Mouse (Mus musculus): Measurements from ENCODE around the gene Ces4a. TPM values are rescaled to one million over a fixed set of nuclear protein-coding genes. Genes with fewer than 3 reads are reported as not detected.

Ces4a gene
- polyA plus RNA-seq, 1 experiment from 2014 or later = not detected

DNA sequence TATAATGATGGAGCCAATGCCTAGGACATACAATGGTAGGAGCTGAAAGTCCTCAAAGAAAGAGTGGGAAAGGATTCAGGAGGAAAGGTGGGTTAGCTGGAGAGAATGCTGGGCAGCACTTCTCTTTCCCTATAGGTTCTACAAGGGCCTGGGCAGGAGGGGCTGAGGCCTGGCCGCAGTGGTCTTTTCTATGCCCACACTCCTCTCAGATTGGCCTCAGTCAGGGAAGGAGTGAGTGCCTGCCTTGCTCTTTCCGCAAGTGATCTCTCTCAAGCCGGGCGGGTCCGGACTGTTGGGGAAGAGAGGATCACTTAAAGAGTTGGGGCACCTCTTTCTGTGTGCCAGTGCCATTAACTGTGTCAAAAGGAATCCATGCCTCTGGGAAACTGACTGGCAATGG, 22.7 kb downstream of the Ces4a start:
- WGBS = 94% methylated on average over 5 of the region's 5 CpGs
- H3K4me2 ChIP-seq (replicated peaks; ENCODE audit: low read depth) = no peak overlapping the region
- H3K4me1 ChIP-seq (replicated peaks; ENCODE audit: control insufficient read depth, insufficient read depth, low read length) = 0 out of 2 replicates have a peak, but pooled peaks cover 5% of the 10 kb centered on the region
- no peaks in the 10 kb centered on the region for H3K36me3 ChIP-seq (ENCODE audit: control insufficient read depth, insufficient read depth)
- no peaks in the 10 kb centered on the region for H3K27me3 ChIP-seq (replicated peaks; ENCODE audit: control insufficient read depth, insufficient read depth, low read length)
- no peak overlapping the region for H3K4me3 ChIP-seq (ENCODE audit: low read depth, low read length)
- no peaks in the 10 kb centered on the region for H3K9me3 ChIP-seq (ENCODE audit: control insufficient read depth)
- TF ChIP-seq CTCF (IDR thresholded peaks at IDR 0.05; ENCODE audit: low read depth) = no peak
- no peak for ATAC-seq
- H3K9ac ChIP-seq (ENCODE audit: low read depth, low read length) = no peak overlapping the region
- no peak overlapping the region for H3K27ac ChIP-seq (ENCODE audit: low read depth, low read length)

DNA sequence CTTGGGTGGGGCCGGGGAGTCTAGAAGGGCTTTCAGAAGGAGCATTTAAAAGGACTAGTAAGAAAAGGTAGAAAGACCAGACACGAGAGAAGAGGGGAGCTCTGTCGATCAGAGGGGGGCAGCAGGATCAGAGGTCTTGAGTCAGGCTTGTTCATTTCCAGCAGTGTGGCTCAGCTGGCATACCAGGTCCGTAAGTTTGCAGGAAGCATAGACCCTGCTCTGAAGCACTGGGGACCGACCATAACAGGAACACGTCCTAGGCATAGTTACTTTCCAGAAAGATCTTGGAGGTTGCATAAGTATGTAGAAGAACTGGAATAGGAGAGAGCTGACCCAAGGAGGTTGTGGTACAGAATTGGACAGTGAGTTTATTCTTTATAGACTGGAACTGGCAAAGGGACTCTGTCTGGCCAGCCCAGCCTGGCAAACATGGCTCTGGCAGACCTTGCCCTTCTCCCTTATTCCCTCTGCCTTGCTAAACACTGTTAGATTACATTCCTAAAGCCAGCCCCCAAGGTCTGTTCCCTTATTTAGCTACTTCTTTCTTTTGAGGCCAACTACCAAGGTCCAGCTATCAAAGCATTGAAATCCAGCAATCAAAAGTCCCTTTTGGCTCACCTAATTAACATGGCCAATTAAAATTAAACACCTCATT, 23.6 kb downstream of the Ces4a start:
- H3K36me3 ChIP-seq (ENCODE audit: control insufficient read depth, insufficient read depth) = no peaks in the 10 kb centered on the region
- H3K4me2 ChIP-seq (replicated peaks; ENCODE audit: low read depth) = no peak overlapping the region
- H3K9ac ChIP-seq (ENCODE audit: low read depth, low read length) = no peak overlapping the region
- H3K27ac ChIP-seq (ENCODE audit: low read depth, low read length) = no peak overlapping the region
- TF ChIP-seq CTCF (IDR thresholded peaks at IDR 0.05; ENCODE audit: low read depth) = no peak
- 84% methylated on average over 6 of the region's 6 CpGs for WGBS
- no peak for ATAC-seq
- no peaks in the 10 kb centered on the region for H3K27me3 ChIP-seq (replicated peaks; ENCODE audit: control insufficient read depth, insufficient read depth, low read length)
- H3K9me3 ChIP-seq (ENCODE audit: control insufficient read depth) = no peaks in the 10 kb centered on the region
- no peak overlapping the region for H3K4me3 ChIP-seq (ENCODE audit: low read depth, low read length)
- 0 out of 2 replicates have a peak, but pooled peaks cover 5% of the 10 kb centered on the region for H3K4me1 ChIP-seq (replicated peaks; ENCODE audit: control insufficient read depth, insufficient read depth, low read length)

DNA sequence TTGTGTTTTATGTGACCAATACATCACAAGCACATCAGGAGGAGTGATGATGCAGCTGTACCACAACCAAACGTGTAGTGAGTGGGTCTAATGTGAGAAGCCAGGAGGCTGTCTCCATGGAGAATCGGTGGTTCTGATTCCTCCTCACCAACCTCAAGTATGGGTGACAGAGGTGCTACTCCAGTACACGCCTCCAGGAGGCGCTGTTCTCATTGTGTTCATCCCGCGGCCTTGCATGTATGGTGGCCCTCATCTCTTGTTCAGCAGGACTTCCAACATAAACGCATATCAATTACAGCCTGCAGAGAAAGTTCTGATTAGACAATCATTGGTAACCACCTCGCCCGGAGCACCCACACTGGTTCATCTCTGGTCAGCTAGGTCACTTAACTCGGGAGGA, 26.0 kb downstream of the Ces4a start:
- no peaks in the 10 kb centered on the region for H3K36me3 ChIP-seq (ENCODE audit: control insufficient read depth, insufficient read depth)
- ATAC-seq = 0 out of 2 replicates have a peak, but pooled peaks have one; percentile 10
- H3K4me2 ChIP-seq (replicated peaks; ENCODE audit: low read depth) = no peak overlapping the region
- 0 out of 2 replicates have a peak, but pooled peaks cover 3% of the 10 kb centered on the region for H3K4me1 ChIP-seq (replicated peaks; ENCODE audit: control insufficient read depth, insufficient read depth, low read length)
- no peaks in the 10 kb centered on the region for H3K27me3 ChIP-seq (replicated peaks; ENCODE audit: control insufficient read depth, insufficient read depth, low read length)
- 50% methylated on average over 10 of the region's 10 CpGs for WGBS
- H3K27ac ChIP-seq (ENCODE audit: low read depth, low read length) = no peak overlapping the region
- H3K9me3 ChIP-seq (ENCODE audit: control insufficient read depth) = no peaks in the 10 kb centered on the region
- peak; percentile 75 for TF ChIP-seq CTCF (IDR thresholded peaks at IDR 0.05; ENCODE audit: low read depth)
- H3K9ac ChIP-seq (ENCODE audit: low read depth, low read length) = no peak overlapping the region
- no peak overlapping the region for H3K4me3 ChIP-seq (ENCODE audit: low read depth, low read length)

DNA sequence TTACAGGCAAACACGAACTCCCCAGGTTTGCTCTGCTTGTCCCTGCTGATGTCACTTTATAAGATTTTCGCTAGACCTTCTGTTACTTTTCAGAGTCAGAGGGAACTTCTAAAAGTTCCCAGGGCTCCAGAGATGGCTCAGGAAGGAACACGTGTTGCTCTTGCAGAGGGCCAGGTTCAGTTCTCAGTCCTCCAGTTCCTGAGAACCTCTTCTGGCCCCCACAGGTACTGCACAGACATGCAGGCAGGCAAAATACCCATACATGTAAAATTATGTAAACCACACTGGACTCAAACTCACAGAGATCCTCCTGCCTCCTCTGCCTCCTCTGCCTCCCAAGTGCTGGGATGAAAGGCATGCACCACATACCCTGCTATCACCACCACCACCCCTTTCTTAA, 26.5 kb downstream of the Ces4a start:
- Histone ChIP-seq H3K27me3 (replicated peaks; ENCODE audit: control insufficient read depth, insufficient read depth, low read length) (no peaks in the 10 kb centered on the region), H3K9ac (ENCODE audit: low read depth, low read length) (no peak overlapping the region), H3K4me1 (replicated peaks; ENCODE audit: control insufficient read depth, insufficient read depth, low read length) (no peaks in the 10 kb centered on the region), H3K4me3 (ENCODE audit: low read depth, low read length) (no peak overlapping the region), H3K27ac (ENCODE audit: low read depth, low read length) (no peak overlapping the region), H3K9me3 (ENCODE audit: control insufficient read depth) (no peaks in the 10 kb centered on the region), H3K4me2 (replicated peaks; ENCODE audit: low read depth) (no peak overlapping the region), H3K36me3 (ENCODE audit: control insufficient read depth, insufficient read depth) (no peaks in the 10 kb centered on the region)
- 0 out of 2 replicates have a peak, but pooled peaks have one; percentile 19 for TF ChIP-seq CTCF (IDR thresholded peaks at IDR 0.05; ENCODE audit: low read depth)
- ATAC-seq = no peak
- WGBS = 65% methylated on average over 3 of the region's 3 CpGs

DNA sequence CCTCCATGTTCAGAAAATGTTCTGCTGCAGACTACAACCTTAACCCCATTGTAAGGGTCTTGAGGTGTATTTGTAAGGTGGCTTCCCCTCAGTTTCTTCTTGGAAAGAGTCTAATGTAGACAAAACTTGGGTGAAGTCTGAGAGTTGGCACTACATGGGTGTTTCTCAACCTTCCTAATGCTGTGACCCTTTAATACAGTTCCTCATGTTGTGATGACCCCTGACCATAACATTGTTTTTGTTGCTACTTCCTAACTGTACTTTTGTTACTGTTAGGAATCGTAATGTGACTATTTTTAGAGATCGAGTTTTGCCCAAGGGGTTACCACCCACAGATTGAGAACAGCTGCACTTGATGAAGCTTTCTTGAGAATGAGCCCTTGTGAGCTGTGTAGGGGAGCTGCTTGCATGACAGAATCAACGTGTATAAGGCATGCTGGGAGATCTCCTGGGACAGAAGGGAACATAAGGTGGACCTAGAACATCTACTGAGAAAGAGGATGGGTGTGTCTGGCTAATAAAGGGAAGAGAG, 29.6 kb downstream of the Ces4a start:
- ATAC-seq = no peak
- H3K9me3 ChIP-seq (ENCODE audit: control insufficient read depth) = no peaks in the 10 kb centered on the region
- H3K27ac ChIP-seq (ENCODE audit: low read depth, low read length) = no peak overlapping the region
- WGBS = 56% methylated on average over 3 of the region's 3 CpGs
- H3K9ac ChIP-seq (ENCODE audit: low read depth, low read length) = no peak overlapping the region
- H3K36me3 ChIP-seq (ENCODE audit: control insufficient read depth, insufficient read depth) = no peaks in the 10 kb centered on the region
- no peak for TF ChIP-seq CTCF (IDR thresholded peaks at IDR 0.05; ENCODE audit: low read depth)
- H3K4me3 ChIP-seq (ENCODE audit: low read depth, low read length) = no peak overlapping the region
- no peaks in the 10 kb centered on the region for H3K4me1 ChIP-seq (replicated peaks; ENCODE audit: control insufficient read depth, insufficient read depth, low read length)
- no peaks in the 10 kb centered on the region for H3K27me3 ChIP-seq (replicated peaks; ENCODE audit: control insufficient read depth, insufficient read depth, low read length)
- H3K4me2 ChIP-seq (replicated peaks; ENCODE audit: low read depth) = no peak overlapping the region

DNA sequence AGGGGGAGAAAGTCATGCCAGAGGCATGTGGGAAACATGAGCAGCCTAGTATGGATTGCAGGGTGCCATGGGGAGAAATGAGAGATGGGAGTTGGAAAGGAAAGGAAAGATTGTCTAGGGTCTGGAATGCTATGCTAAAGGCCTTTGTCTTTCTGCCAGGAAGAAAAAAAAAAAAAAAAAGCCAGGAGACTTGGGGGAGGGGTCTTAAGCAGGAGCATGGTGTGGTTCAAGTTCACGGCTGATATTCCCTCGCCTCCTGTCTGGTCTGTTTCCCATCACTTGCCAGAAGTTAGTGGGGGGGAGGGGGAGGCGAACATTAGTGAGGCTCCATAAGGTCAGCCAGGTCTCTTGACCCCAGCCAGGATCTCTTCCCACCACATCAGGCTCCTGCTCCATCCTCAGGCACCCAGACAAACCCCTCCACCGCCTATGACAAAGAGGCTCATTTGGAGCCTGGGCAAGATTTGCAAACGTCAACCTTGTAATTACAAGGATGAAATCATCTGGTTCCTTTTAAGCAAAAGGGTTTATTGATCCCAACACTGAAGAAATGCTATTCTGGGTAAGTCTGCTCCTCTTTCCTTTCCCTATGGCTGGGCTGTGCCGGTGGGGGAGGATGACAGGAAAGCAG, 32.8 kb downstream of the Ces4a start:
- no peaks in the 10 kb centered on the region for H3K27me3 ChIP-seq (replicated peaks; ENCODE audit: control insufficient read depth, insufficient read depth, low read length)
- no peak for ATAC-seq
- H3K4me3 ChIP-seq (ENCODE audit: low read depth, low read length) = no peak overlapping the region
- 38% methylated on average over 6 of the region's 6 CpGs for WGBS
- no peak overlapping the region for H3K9ac ChIP-seq (ENCODE audit: low read depth, low read length)
- H3K9me3 ChIP-seq (ENCODE audit: control insufficient read depth) = no peaks in the 10 kb centered on the region
- no peak for TF ChIP-seq CTCF (IDR thresholded peaks at IDR 0.05; ENCODE audit: low read depth)
- no peaks in the 10 kb centered on the region for H3K36me3 ChIP-seq (ENCODE audit: control insufficient read depth, insufficient read depth)
- no peak overlapping the region for H3K27ac ChIP-seq (ENCODE audit: low read depth, low read length)
- no peak overlapping the region for H3K4me2 ChIP-seq (replicated peaks; ENCODE audit: low read depth)
- no peaks in the 10 kb centered on the region for H3K4me1 ChIP-seq (replicated peaks; ENCODE audit: control insufficient read depth, insufficient read depth, low read length)

All from intestine, postnatal 0 days (tissue).